Mouse (Mus musculus) bone marrow macrophage, adult 2 months (primary cell): ENCODE measurements around the gene Gtf2h4.

Experiments
- CTCF ChIP-seq: IDR thresholded peaks from 2 replicates; pipeline ENCODE4 v1.5.1; 2012; ENCODE audit warnings: low read depth, mild to moderate bottlenecking, low read length, moderate library complexity
- POLR2A ChIP-seq: IDR thresholded peaks from 2 replicates; pipeline ENCODE4 v1.6.1; 2012; ENCODE audit warnings: mild to moderate bottlenecking, low read depth, low read length, borderline replicate concordance

DNA sequence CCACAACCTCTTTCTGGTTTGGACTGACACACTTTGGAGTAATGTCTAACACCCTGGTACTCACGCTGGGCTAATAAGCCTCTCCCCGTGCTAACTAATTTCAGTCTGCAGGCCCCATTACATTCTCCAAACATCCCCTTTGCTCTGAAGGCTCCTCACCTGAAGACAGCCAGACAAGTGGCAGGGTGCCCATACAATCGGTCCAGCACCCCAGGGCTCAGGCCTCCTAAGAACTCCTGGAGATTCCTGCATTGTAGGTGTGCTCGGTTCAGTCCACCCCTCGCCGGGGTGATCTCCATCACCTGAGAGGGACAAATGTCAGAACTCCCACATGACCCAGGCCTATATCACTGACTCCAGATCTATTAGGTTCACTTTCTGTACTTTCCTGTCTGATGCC, 1.0 kb downstream of the Gtf2h4 start:
- TF ChIP-seq POLR2A = no peak
- TF ChIP-seq CTCF = no peak
